Mouse (Mus musculus) thymus, adult 2 months (tissue): ENCODE measurements around the gene Tdo2.

Source experiments
- CTCF ChIP-seq: fragments of 200-500 bp; IDR thresholded peaks from 2 replicates; pipeline ENCODE4 v1.5.1; 2012; ENCODE audit warnings: mild to moderate bottlenecking, control low read depth, low read length, moderate library complexity, borderline replicate concordance; ENCODE audit not compliant: control insufficient read depth, poor library complexity, insufficient read depth; ENCODE audit errors: extremely low read depth
- POLR2A ChIP-seq: fragments of 200-500 bp; IDR thresholded peaks from 2 replicates; pipeline ENCODE4 v1.6.1; 2012; ENCODE audit warnings: mild to moderate bottlenecking, low read length, control low read depth, moderate library complexity; ENCODE audit not compliant: control insufficient read depth, poor library complexity, insufficient read depth; ENCODE audit errors: extremely low read depth

- TF ChIP-seq CTCF, result no peak
- TF ChIP-seq POLR2A, result no peak
Observed at GRCm38 (mm10) chr3:81938924-81939323, 37.1 kb downstream of the Tdo2 start.
